Mouse (Mus musculus): ENCODE data around the gene Rpl37.

GRCm38 (mm10) chr15:5142047-5142446 is 25.6 kb downstream of the Rpl37 start:
- no peak for TF ChIP-seq CTCF (IDR thresholded peaks at IDR 0.05; ENCODE audit: borderline replicate concordance, extremely low read depth, insufficient read depth, insufficient read length)
- no peak for TF ChIP-seq POLR2A (IDR thresholded peaks at IDR 0.05; ENCODE audit: borderline replicate concordance, extremely low read depth, insufficient read depth, insufficient read length, poor library complexity, severe bottlenecking)

Data from brain, embryonic 14.5 days (tissue).